Mouse (Mus musculus) spleen, postnatal 10 days (tissue): Measurements from ENCODE around the gene Kidins220.

Source experiments
- DNase-seq, 2 experiments: peaks; one replicate each; pipeline ENCODE4 v3.0.0; 2021 to 2022; ENCODE audit warnings: low spot score in 2 of 2

Gene Kidins220

GRCm38 (mm10) chr12:24974446-24975114 is at the start of gene Kidins220:
Gene Kidins220 (plus strand): TSS chr12:24974925.
- peak; percentile 95 to 99 for DNase-seq

GRCm38 (mm10) chr12:24925276-24925675 is 49.4 kb upstream of the Kidins220 start:
- no peak for DNase-seq

- DNase-seq: no peak
Measured at GRCm38 (mm10) chr12:24925684-24926083, 49.0 kb upstream of the Kidins220 start.

DNA sequence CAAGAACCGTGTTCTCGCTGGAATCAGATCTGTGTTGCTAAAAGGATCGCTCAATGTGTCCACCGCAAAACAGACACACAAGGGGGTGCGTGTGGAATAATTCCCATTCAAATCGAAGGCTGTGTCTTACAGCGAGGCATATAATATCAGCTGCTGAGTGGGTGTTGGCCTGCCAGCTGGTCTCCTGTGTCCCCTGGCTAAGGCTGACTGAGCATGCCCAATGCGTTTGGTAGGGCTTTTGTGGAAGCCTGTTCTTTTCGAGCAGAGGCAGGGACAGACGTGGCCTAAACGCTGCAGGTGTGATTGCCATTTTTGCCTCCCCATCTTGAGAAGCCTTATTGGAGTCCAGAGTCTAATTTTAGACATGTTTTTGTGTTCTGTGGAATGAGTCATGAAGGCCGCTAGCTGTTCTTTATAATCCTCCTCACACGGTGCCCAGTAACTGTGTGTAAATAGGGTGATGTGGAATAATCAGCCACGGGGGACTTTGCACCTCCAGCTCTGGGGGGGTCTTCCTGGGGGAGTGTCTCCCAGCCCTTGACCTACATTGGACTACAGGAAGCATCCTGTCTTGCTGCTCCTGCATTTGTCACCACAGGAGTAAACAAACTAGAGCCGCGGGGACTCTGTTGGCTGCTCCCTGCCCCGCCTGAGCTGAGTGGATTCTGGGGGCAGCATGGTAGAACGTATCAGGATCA is 46.5 kb upstream of the Kidins220 start:
- DNase-seq: no peak

- no peak for DNase-seq
Measured at GRCm38 (mm10) chr12:24929043-24929442, 45.7 kb upstream of the Kidins220 start.

GRCm38 (mm10) chr12:24930760-24931159 is 44.0 kb upstream of the Kidins220 start:
- no peak for DNase-seq

- no peak for DNase-seq
Measured at GRCm38 (mm10) chr12:24932120-24932519, 42.6 kb upstream of the Kidins220 start.

DNA sequence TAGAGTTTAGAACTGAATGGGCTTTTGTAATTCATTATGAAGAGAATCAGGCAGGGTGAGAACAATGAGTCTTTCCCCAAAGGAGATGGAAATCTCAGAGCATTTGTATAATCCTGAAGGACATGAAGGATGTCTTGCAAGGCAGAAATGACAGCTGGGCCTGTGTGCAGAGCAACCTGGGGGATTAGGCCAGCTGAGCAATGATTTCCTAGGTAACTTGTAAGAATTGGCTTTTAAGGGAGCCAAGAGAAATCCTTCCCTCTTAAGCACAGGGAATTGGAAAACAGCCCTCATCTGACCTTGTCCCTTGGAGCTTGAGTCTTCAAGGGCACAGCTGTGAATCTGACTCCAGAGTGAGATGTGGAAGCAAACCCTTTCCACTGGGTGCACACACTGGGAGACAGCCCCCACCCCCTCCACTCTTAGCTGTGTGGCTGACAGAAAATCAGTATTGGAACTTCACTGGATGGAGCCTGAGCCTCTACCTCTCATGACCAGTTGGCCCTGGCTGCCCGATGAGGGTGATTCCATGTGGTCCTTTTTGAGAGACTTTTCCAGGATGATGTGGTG is 41.4 kb upstream of the Kidins220 start:
- DNase-seq: no peak

- no peak for DNase-seq
Measured at GRCm38 (mm10) chr12:24933996-24934395, 40.7 kb upstream of the Kidins220 start.

DNA sequence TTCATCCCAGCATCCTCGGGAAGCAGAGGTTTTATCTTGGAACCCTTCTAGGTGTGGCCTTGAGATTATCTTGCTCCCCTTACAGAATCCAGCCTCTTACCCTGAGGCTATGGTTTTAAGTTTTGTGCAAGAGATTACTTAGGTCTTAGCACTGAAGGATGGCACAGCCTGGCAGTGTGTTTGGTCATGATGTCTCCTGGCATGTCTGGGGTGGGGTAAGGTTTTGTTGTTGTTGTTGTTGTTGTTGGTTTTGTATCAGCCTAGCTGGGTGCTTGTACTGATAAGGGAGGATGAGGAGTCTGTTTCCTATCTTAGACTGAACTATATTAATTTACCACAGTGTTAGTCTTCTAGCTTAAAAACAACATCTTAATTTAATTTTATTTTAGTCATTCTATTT is 38.4 kb upstream of the Kidins220 start:
- no peak for DNase-seq

- no peak for DNase-seq
Measured at GRCm38 (mm10) chr12:24939372-24939771, 35.4 kb upstream of the Kidins220 start.

DNA sequence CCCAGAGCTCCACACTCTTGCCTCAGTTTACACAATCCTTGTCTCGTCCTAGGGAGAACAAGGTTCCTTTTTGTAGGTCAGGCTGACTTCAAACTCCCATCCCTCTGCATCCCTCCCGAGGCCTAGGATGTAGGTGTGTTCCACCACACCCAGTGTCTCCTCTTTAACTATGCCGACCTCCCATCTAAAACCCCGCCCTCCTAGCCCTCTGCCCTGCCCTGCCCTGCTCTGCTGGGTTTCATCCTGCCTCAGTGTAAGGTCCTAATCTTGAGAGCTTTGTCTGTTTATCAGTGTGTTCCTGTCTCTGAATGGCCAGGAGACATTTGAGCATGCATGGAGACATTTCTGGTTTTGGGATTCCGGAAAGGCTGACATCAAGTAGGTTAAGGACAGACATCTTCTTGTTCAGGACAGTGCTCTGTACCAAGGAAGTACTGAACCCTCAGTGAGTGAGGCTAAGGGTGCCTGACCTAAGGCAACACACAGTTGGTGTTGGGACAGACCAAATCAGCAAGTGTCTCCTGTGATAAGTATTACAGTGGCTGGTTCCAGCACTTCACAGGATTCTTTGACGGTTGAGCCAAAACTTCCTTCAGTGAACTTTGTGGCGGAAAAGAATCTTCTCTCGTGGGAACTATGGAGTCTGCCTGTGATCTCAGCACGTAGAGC is 32.0 kb upstream of the Kidins220 start:
- peak in 1 of 2 experiments; percentile 34 for DNase-seq

DNA sequence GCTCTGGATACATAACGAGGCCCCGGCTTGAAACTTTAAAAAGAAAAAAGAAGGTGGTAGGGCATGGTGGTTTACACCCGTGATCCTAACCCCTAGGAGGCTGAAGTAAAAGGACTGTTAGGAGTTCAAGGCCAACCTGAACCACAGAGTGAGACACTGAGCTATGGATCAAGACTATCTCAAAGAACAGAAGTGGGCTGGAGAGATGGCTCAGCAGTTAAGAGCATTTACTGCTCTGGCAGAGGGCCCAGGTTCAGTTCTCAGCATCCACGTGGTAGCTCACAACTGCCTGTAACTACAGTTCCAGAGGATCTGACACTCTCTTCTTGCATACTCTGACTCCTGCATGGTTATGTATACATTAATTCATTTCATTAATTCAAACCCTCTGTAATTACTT is 31.3 kb upstream of the Kidins220 start:
- DNase-seq: peak in 1 of 2 experiments; percentile 31

- no peak for DNase-seq
Measured at GRCm38 (mm10) chr12:24944597-24944996, 30.1 kb upstream of the Kidins220 start.

GRCm38 (mm10) chr12:24947065-24947464 is 27.7 kb upstream of the Kidins220 start:
- DNase-seq: no peak

DNA sequence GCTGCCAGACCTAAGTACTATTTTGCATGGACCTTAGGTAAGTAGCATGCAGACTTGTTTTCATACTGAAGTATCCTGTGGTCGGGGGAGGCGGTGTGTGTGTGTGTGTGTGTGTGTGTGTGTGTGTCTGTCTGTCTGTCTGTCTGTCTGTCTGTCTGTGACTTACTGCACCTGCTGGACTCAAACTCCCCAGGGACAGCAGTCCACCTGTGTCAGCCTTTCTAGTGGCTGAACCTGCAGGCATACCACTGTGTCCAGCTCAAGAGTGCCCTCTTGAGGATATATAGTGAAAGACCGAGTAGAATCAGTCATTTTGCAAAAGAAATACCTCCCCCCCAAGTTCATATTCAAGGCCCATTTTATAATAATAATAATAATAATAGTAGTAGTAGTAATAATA is 26.4 kb upstream of the Kidins220 start:
- peak in 1 of 2 experiments; percentile 36 for DNase-seq

DNA sequence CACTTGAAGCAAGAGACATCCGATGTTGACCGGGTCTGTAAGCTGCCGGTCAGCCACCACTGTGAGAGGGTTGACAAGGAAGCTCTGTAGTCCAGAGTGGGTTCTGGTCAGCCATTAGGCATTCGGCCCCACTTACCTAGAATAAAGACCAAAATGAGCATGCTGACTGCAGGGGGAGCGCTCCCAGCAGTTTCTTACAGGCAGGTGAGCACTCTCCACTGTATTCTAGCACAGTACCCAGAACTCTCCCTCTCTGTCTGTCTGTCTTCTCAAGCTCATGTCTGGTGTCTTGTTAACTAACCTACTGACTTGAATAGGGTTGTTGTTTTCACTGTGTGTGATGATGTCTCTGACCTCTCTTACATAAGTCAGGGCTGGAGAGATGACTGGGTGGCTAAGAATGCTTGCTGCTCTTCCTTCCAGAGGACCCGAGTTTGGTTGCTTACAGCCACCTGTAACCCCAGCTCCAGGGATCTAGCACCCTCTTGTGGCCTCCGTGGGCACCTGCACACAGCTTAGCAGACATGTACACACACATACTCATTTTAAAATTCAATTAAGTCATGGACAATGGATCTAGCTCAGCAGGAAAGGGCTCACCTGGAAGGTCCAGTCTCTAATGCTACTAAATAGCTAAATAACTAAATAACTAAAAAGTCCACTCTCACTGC is 24.2 kb upstream of the Kidins220 start:
- DNase-seq: peak in 1 of 2 experiments; percentile 51

GRCm38 (mm10) chr12:24952147-24952546 is 22.6 kb upstream of the Kidins220 start:
- DNase-seq: peak; percentile 51 to 78

GRCm38 (mm10) chr12:24955137-24955536 is 19.6 kb upstream of the Kidins220 start:
- no peak for DNase-seq

- DNase-seq: no peak
Measured at GRCm38 (mm10) chr12:24958526-24958925, 16.2 kb upstream of the Kidins220 start.

DNA sequence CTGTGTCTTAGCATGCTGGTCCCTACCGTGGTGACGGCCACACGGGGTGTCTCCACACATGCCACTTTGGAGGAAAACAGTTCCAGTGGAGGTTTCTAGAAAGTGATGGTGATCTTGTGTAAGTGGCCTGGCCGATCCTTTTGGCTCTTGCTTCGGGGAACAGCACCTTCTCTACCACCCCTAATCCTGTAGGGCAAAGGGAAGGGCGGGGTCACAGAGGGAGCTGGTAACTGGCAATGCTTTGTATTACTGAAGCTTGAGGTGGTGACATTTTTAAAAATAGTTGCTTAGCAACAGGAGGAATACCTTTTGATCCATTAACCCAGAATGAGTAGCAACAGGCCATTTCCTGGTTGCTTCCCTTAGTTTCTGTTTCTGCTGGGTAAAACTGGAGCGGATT is 12.9 kb upstream of the Kidins220 start:
- DNase-seq: no peak
